In the genomic region with DNA sequence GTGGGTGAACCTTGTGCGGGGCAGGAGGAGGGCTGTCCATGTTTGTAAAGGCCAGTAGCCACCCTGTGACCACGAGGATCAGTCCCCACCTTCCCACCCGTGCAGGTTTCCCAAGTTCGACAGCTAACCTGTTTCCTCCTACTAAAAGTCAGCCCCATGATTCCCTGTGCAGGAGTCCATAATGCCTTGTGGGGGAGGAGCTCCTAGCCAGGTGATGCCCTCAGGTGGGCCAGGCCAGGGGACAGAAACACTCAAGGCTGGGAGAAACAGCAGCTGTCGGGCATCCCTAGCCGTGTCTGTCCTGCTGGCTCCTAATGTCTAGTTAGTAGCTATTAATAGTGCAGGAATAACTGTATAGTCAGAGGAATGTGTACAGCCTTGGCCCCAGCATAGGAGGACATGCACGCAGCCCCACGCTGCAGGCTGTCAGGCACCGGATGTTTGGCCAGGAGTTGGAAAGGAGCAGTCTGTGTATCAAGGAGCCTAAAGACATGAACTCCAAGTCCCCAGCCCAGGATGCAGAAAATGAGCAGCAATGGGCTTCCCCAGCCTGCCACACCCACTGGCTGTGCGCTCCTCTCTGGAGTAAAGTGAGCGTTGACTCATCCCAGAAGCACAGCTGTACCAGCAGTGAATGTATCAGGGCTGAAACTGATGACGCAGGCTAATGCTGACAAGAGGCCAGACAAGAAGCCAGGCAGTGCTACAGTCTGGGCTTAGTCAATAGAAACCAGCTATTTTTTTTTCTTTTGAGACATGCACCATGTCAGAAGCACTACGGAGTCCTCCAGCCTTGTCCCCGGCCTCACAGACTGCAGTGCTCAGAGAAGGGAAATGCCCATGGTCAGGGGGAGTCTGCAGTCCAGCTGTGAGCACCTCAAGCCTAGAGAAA, we compare ENCODE assay signal across 7 mouse cellular contexts.
DNase-seq lines count a peak whose midpoint lies in the region; ATAC-seq and TF ChIP-seq lines count a peak whose summit lies in the region.

No protein-coding gene starts in this region.

- ATAC-seq in lung, embryonic 14.5 days (ENCODE audit: insufficient read depth) = peak; percentile 15; the same call in 1 of the 2 replicates
- no peak for ATAC-seq in embryonic facial prominence, embryonic 14.5 days (ENCODE audit: low read depth)
- no peak for ATAC-seq in neural tube, embryonic 15.5 days (ENCODE audit: low FRiP score)

- peaks cover 60% of the 10 kb centered on the region for H3K36me3 ChIP-seq in lung, embryonic 14.5 days (ENCODE audit: insufficient read depth)
- H3K36me3 ChIP-seq in embryonic facial prominence, embryonic 14.5 days (ENCODE audit: control insufficient read depth, insufficient read depth, low read length) = peaks cover 52% of the 10 kb centered on the region
- peaks cover 19% of the 10 kb centered on the region; the same call in 1 of the 2 replicates for H3K36me3 ChIP-seq in neural tube, embryonic 15.5 days
- H3K36me3 ChIP-seq in kidney, adult 2 months (ENCODE audit: control insufficient read depth, insufficient read depth, low read length) = peaks cover 3% of the 10 kb centered on the region

- TF ChIP-seq POLR2A in lung, adult 2 months (IDR thresholded peaks at IDR 0.05; ENCODE audit: borderline replicate concordance, extremely low read depth, low read depth, low read length) = no peak
- no peak for TF ChIP-seq POLR2A in kidney, adult 2 months (IDR thresholded peaks at IDR 0.05; ENCODE audit: low read depth, low read length)

- DNase-seq in lung, embryonic 14.5 days = peak; percentile 47
- no peak for DNase-seq in lung, adult 2 months
- DNase-seq in embryonic facial prominence, embryonic 14.5 days (ENCODE audit: low spot score) = peak; percentile 46
- DNase-seq in heart, adult 8-10 months (ENCODE audit: low spot score) = peak; percentile 65
- DNase-seq in natural killer cell, adult 2 months (ENCODE audit: low spot score in 2 of 2) = no peak
- no peak for DNase-seq in kidney, adult 2 months

- 69% methylated on average over 14 of the region's 14 CpGs for WGBS in lung, embryonic 14.5 days
- 50% methylated on average over 14 of the region's 14 CpGs for WGBS in lung, adult 2 months
- WGBS in embryonic facial prominence, embryonic 14.5 days = 76% methylated on average over 14 of the region's 14 CpGs
- 85% methylated on average over 14 of the region's 14 CpGs for WGBS in neural tube, embryonic 15.5 days
- WGBS in kidney, adult 2 months = 66% methylated on average over 14 of the region's 14 CpGs

- no peak for TF ChIP-seq CTCF in lung, embryonic 14.5 days (IDR thresholded peaks at IDR 0.05; ENCODE audit: low read depth)
- no peak for TF ChIP-seq CTCF in lung, adult 2 months (IDR thresholded peaks at IDR 0.05; ENCODE audit: insufficient read depth, low read length)
- TF ChIP-seq CTCF in kidney, adult 2 months (conservative IDR thresholded peaks at IDR 0.05; ENCODE audit: insufficient read depth, insufficient read length, low read depth, low read length) = no peak

- peak overlapping the region; percentile 46; the same call in 1 of the 2 replicates for H3K27ac ChIP-seq in lung, embryonic 14.5 days (ENCODE audit: low read depth)
- peak overlapping the region; percentile 50; the same call in 1 of the 2 replicates for H3K27ac ChIP-seq in embryonic facial prominence, embryonic 14.5 days (replicated peaks; ENCODE audit: low read depth, low read length)
- peak overlapping the region; percentile 23; the same call in 1 of the 2 replicates for H3K27ac ChIP-seq in neural tube, embryonic 15.5 days (replicated peaks)
- H3K27ac ChIP-seq in kidney, adult 2 months (ENCODE audit: insufficient read depth, low read depth, low read length) = no peak overlapping the region

- no peak overlapping the region for H3K4me3 ChIP-seq in lung, embryonic 14.5 days (ENCODE audit: low read depth, low read length)
- H3K4me3 ChIP-seq in lung, adult 2 months (replicated peaks; ENCODE audit: extremely low read depth, low read depth, low read length) = no peak overlapping the region
- H3K4me3 ChIP-seq in embryonic facial prominence, embryonic 14.5 days (ENCODE audit: low read depth, low read length) = no peak overlapping the region
- no peak overlapping the region for H3K4me3 ChIP-seq in neural tube, embryonic 15.5 days (replicated peaks)
- no peak overlapping the region for H3K4me3 ChIP-seq in kidney, adult 2 months (ENCODE audit: insufficient read depth, low read depth, low read length)

- H3K4me1 ChIP-seq in lung, embryonic 14.5 days (ENCODE audit: insufficient read depth) = 0 out of 2 replicates have a peak, but pooled peaks cover 5% of the 10 kb centered on the region
- peaks cover 29% of the 10 kb centered on the region for H3K4me1 ChIP-seq in lung, adult 2 months (ENCODE audit: control insufficient read depth, insufficient read depth, low read length)
- H3K4me1 ChIP-seq in embryonic facial prominence, embryonic 14.5 days (ENCODE audit: control insufficient read depth, insufficient read depth, low read length) = no peaks in the 10 kb centered on the region; the same call in 1 of the 2 replicates
- H3K4me1 ChIP-seq in neural tube, embryonic 15.5 days = peaks cover 6% of the 10 kb centered on the region; the same call in 1 of the 2 replicates
- peaks cover 18% of the 10 kb centered on the region for H3K4me1 ChIP-seq in kidney, adult 2 months (ENCODE audit: control insufficient read depth, insufficient read depth, low read length)

- H3K27me3 ChIP-seq in lung, embryonic 14.5 days (ENCODE audit: insufficient read depth, low read length) = no peaks in the 10 kb centered on the region
- H3K27me3 ChIP-seq in embryonic facial prominence, embryonic 14.5 days (replicated peaks; ENCODE audit: control insufficient read depth, insufficient read depth, low read length) = no peaks in the 10 kb centered on the region
- no peaks in the 10 kb centered on the region for H3K27me3 ChIP-seq in neural tube, embryonic 15.5 days (replicated peaks)
- no peaks in the 10 kb centered on the region for H3K27me3 ChIP-seq in kidney, adult 2 months (replicated peaks; ENCODE audit: control insufficient read depth, insufficient read depth, low read length)

- no peak overlapping the region for H3K9ac ChIP-seq in lung, embryonic 14.5 days
- H3K9ac ChIP-seq in embryonic facial prominence, embryonic 14.5 days (ENCODE audit: low read depth, low read length) = no peak overlapping the region
- no peak overlapping the region for H3K9ac ChIP-seq in neural tube, embryonic 15.5 days (replicated peaks)

- no peak overlapping the region for H3K4me2 ChIP-seq in lung, embryonic 14.5 days
- no peak overlapping the region for H3K4me2 ChIP-seq in embryonic facial prominence, embryonic 14.5 days (ENCODE audit: low read depth, low read length)
- H3K4me2 ChIP-seq in neural tube, embryonic 15.5 days = no peak overlapping the region

- H3K9me3 ChIP-seq in lung, embryonic 14.5 days (ENCODE audit: low read depth, low read length) = no peaks in the 10 kb centered on the region
- H3K9me3 ChIP-seq in embryonic facial prominence, embryonic 14.5 days (ENCODE audit: control insufficient read depth, low read length) = no peaks in the 10 kb centered on the region
- no peaks in the 10 kb centered on the region for H3K9me3 ChIP-seq in neural tube, embryonic 15.5 days (replicated peaks)

Comparison
In these comparisons a context has a peak if more than half of its experiments do, and no peak if none do; other contexts are left out.
1. DNase-seq: peak in lung, embryonic 14.5 days (single experiment), embryonic facial prominence, embryonic 14.5 days (single experiment) and heart, adult 8-10 months (single experiment); none in lung, adult 2 months (single experiment), natural killer cell, adult 2 months (0 of 2) and kidney, adult 2 months (single experiment).